Mouse (Mus musculus): Measurements from ENCODE around the gene Tyms.
"Not testable (repeated sequence)": the region's sequence is repeated elsewhere in the genome, so short reads cannot be mapped to it uniquely, and the experiment has no call there.

GRCm38 (mm10) chr5:30059607-30060006 lies 13.8 kb downstream of the Tyms start:
- not testable (repeated sequence) for TF ChIP-seq CTCF (IDR thresholded peaks at IDR 0.05; ENCODE audit: borderline replicate concordance, insufficient read depth, low read length); POLR2A (IDR thresholded peaks at IDR 0.05; ENCODE audit: low read depth, low read length)
